Mouse (Mus musculus) cerebellum, adult 2 months (tissue): ENCODE data around the gene Il2. TPM values are rescaled to one million over a fixed set of nuclear protein-coding genes. Genes with fewer than 3 reads are reported as not detected.

Source experiments
- DNase-seq, 2 experiments: peaks; one replicate each; pipeline ENCODE4 v3.0.0; 2021
- H3K27ac ChIP-seq: fragments of 200-500 bp; 2 replicates; pipeline ENCODE4 v1.5.1; 2012; ENCODE audit warnings: low read length, control low read depth, inconsistent platforms; ENCODE audit not compliant: insufficient read depth
- H3K27me3 ChIP-seq: fragments of 200-500 bp; 2 replicates; pipeline ENCODE4 v1.6.1; 2012; ENCODE audit warnings: inconsistent platforms, mild to moderate bottlenecking, low read length, moderate library complexity; ENCODE audit not compliant: control insufficient read depth, insufficient read depth
- H3K4me1 ChIP-seq: fragments of 200-500 bp; 2 replicates; pipeline ENCODE4 v1.6.1; 2011; ENCODE audit warnings: low read length; ENCODE audit not compliant: control insufficient read depth, insufficient read depth
- H3K4me3 ChIP-seq: fragments of 200-500 bp; replicated peaks from 2 replicates; pipeline ENCODE3; 2011; ENCODE audit warnings: mild to moderate bottlenecking, low read depth, low read length, control low read depth; ENCODE audit not compliant: insufficient read depth
- CTCF ChIP-seq: fragments of 200-500 bp; IDR thresholded peaks from 2 replicates; pipeline ENCODE4 v1.5.1; 2011; ENCODE audit warnings: low read depth, mild to moderate bottlenecking, control low read depth, low read length, moderate library complexity, borderline replicate concordance; ENCODE audit not compliant: insufficient read depth
- POLR2A ChIP-seq: fragments of 200-500 bp; IDR thresholded peaks from 2 replicates; pipeline ENCODE4 v1.6.1; 2011; ENCODE audit warnings: low read length, control low read depth, borderline replicate concordance; ENCODE audit not compliant: insufficient read depth
- WGBS: fragments of 180-500 bp; shearing (Covaris S2); methylation state at CpG from one replicate; pipeline ENCODE4 v1.1.7; 2018; 5-methylcytosine and 5-hydroxymethylcytosine counted together
- polyA plus RNA-seq: library from polyadenylated mRNA; depleted of rRNA; stranded (reverse); fragments of >200 nt; gene quantifications from 2 replicates; pipeline ENCODE4 v1.2.3, GENCODE M21; 2012; rRNA removed

Il2 gene
- 0.30 and 0.36 TPM in 2 replicates for polyA plus RNA-seq

GRCm38 (mm10) chr3:37125655-37126054, at the start of gene Il2:
Il2 (minus strand) TSS chr3:37125959.
- 86% methylated on average over 4 of the region's 4 CpGs for WGBS

GRCm38 (mm10) chr3:37174711-37175572, 49.2 kb upstream of the Il2 start:
- Histone ChIP-seq H3K4me3 (no peak overlapping the region), H3K27me3 (no peaks in the 10 kb centered on the region), H3K4me1 (no peaks in the 10 kb centered on the region), H3K27ac (no peak overlapping the region)
- DNase-seq: no peak
- TF ChIP-seq CTCF (no peak), POLR2A (no peak)
- 63% methylated on average over 10 of the region's 10 CpGs for WGBS

More at GRCm38 (mm10) chr3:37125655-37126054, at the start of gene Il2:
- Histone ChIP-seq H3K27ac (no peak within 1 kb of the TSS), H3K4me1 (no peaks in the 10 kb centered on the region), H3K4me3 (no peak within 1 kb of the TSS), H3K27me3 (no peaks in the 10 kb centered on the region)
- TF ChIP-seq CTCF: no peak
- no peak for TF ChIP-seq POLR2A
- DNase-seq: no peak

GRCm38 (mm10) chr3:37173285-37173684, 47.5 kb upstream of the Il2 start:
- 91% methylated on average over 8 of the region's 8 CpGs for WGBS
- no peak overlapping the region for H3K4me3 ChIP-seq
- H3K27ac ChIP-seq: no peak overlapping the region
- DNase-seq: no peak
- H3K27me3 ChIP-seq: no peaks in the 10 kb centered on the region
- TF ChIP-seq CTCF (no peak), POLR2A (no peak)
- no peaks in the 10 kb centered on the region for H3K4me1 ChIP-seq

- 91% methylated on average over 2 of the region's 2 CpGs for WGBS
- Histone ChIP-seq H3K4me3 (no peak overlapping the region), H3K27me3 (no peaks in the 10 kb centered on the region), H3K4me1 (no peaks in the 10 kb centered on the region), H3K27ac (no peak overlapping the region)
- TF ChIP-seq POLR2A (no peak), CTCF (no peak)
- no peak for DNase-seq
These were observed 43.5 kb upstream of the Il2 start for GRCm38 (mm10) chr3:37169283-37169682.

- H3K27ac ChIP-seq: no peak overlapping the region
- H3K27me3 ChIP-seq: no peaks in the 10 kb centered on the region
- 54% methylated on average over 4 of the region's 4 CpGs for WGBS
- H3K4me3 ChIP-seq: no peak overlapping the region
- no peak for TF ChIP-seq CTCF
- TF ChIP-seq POLR2A: no peak
- H3K4me1 ChIP-seq: no peaks in the 10 kb centered on the region
- DNase-seq: no peak
These were observed 35.3 kb upstream of the Il2 start for GRCm38 (mm10) chr3:37161096-37161495.

GRCm38 (mm10) chr3:37158246-37158645, 32.5 kb upstream of the Il2 start:
- Histone ChIP-seq H3K4me1 (no peaks in the 10 kb centered on the region), H3K4me3 (no peak overlapping the region), H3K27me3 (no peaks in the 10 kb centered on the region), H3K27ac (no peak overlapping the region)
- 88% methylated on average over 3 of the region's 3 CpGs for WGBS
- no peak for DNase-seq
- TF ChIP-seq CTCF (no peak), POLR2A (no peak)

- no peak for DNase-seq
- WGBS: 75% methylated on average over 8 of the region's 8 CpGs
These were observed 31.3 kb upstream of the Il2 start for GRCm38 (mm10) chr3:37157082-37157481.

GRCm38 (mm10) chr3:37154396-37154795, 28.6 kb upstream of the Il2 start:
- H3K27me3 ChIP-seq: no peaks in the 10 kb centered on the region
- DNase-seq: no peak
- no peak for TF ChIP-seq CTCF
- no peak for TF ChIP-seq POLR2A
- no peak overlapping the region for H3K27ac ChIP-seq
- no peak overlapping the region for H3K4me3 ChIP-seq
- H3K4me1 ChIP-seq: no peaks in the 10 kb centered on the region
- WGBS: 84% methylated on average over 7 of the region's 7 CpGs

More at GRCm38 (mm10) chr3:37157082-37157481, 31.3 kb upstream of the Il2 start:
- no peak overlapping the region for H3K27ac ChIP-seq
- H3K4me3 ChIP-seq: no peak overlapping the region
- H3K27me3 ChIP-seq: no peaks in the 10 kb centered on the region
- no peaks in the 10 kb centered on the region for H3K4me1 ChIP-seq
- TF ChIP-seq CTCF (no peak), POLR2A (no peak)
